Mouse (Mus musculus): Measurements from ENCODE around the gene Olig1. TPM values are rescaled to one million over a fixed set of nuclear protein-coding genes. Genes with fewer than 3 reads are reported as not detected.
A peak's percentile ranks its signal among the peaks of the same experiment; 100 is the strongest.

Olig1 gene
- polyA plus RNA-seq, 1 experiment from 2014 or later: 93.4 TPM

DNA sequence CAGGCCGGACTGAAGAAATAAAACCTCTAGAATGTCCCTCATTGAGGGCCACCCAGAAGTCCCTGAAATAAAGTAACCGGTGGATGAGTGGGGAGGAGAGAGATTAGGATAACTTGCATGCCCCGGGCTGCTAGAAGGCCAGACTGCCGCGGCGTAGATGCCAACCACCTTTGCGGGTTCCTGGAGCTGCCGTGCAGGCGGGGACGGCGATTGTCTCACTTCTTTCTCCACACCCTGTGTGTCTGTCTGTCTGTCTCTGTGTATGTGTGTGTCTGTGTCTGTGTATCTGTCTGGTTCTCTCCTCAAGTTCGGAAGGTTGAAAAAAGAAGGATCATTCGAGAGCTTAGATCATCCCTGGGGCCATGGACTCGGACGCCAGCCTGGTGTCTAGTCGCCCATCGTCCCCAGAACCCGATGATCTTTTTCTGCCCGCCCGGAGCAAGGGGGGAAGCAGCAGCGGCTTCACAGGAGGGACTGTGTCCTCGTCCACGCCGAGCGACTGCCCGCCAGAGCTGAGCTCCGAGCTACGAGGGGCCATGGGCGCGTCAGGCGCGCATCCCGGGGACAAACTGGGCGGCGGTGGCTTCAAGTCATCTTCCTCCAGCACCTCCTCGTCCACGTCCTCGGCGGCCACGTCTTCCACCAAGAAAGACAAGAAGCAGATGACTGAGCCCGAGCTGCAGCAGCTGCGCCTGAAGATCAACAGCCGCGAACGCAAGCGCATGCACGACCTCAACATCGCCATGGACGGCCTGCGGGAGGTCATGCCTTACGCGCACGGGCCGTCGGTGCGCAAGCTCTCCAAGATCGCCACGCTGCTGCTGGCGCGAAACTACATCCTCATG, 43.3 kb upstream of the Olig1 start:
- H3K9me3 ChIP-seq (ENCODE audit: control insufficient read depth, low read length): no peaks in the 10 kb centered on the region
- H3K27me3 ChIP-seq (ENCODE audit: control insufficient read depth, insufficient read depth, low read length): peaks cover 97% of the 10 kb centered on the region
- ATAC-seq (ENCODE audit: low FRiP score) (no peak), DNase-seq (ENCODE audit: low spot score) (no peak)
- peak overlapping the region; percentile 35 for H3K4me2 ChIP-seq (replicated peaks)
- peak overlapping the region; percentile 25 for H3K4me3 ChIP-seq (replicated peaks; ENCODE audit: low read length)
- peaks cover 7% of the 10 kb centered on the region; the same call in 1 of the 2 replicates for H3K4me1 ChIP-seq (replicated peaks; ENCODE audit: control insufficient read depth, insufficient read depth, low read length)
- H3K36me3 ChIP-seq (replicated peaks; ENCODE audit: control insufficient read depth, insufficient read depth): no peaks in the 10 kb centered on the region
- H3K27ac ChIP-seq: no peak overlapping the region
- WGBS: under 1% methylated on average over 60 of the region's 60 CpGs
- H3K9ac ChIP-seq: peak overlapping the region; percentile 14; the same call in 1 of the 2 replicates

DNA sequence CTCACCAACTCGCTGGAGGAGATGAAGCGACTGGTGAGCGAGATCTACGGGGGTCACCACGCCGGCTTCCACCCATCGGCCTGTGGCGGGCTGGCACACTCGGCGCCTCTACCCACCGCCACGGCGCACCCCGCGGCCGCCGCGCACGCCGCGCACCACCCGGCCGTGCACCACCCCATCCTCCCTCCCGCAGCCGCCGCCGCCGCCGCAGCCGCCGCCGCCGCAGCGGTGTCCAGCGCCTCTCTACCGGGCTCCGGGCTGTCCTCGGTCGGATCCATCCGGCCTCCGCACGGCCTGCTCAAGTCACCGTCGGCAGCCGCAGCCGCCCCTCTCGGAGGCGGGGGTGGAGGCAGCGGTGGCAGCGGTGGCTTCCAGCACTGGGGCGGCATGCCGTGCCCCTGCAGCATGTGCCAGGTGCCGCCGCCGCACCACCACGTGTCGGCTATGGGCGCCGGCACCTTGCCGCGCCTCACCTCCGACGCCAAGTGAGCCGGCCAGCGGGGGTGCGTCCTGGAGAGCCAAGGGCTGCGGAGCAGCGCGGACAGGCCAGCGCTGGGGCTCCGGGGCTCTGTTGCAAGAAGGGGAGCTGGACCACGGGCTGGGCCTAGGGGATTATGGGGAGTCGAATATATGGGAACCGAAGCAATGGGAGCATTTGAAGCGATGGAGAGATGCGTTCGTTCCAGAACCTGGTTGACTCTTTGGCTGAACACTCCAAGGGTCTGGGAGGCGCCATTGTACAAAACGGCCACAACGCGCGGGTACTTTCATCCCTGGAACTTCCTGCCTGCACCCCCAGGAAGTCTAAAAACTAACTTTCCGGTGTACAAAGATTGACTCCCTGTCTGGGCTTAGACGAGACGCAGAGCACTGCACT, 42.5 kb upstream of the Olig1 start:
- H3K9ac ChIP-seq: peak overlapping the region; percentile 14; the same call in 1 of the 2 replicates
- no peak overlapping the region for H3K27ac ChIP-seq
- peak overlapping the region; percentile 35 for H3K4me2 ChIP-seq (replicated peaks)
- ATAC-seq (ENCODE audit: low FRiP score): no peak
- peaks cover 97% of the 10 kb centered on the region for H3K27me3 ChIP-seq (ENCODE audit: control insufficient read depth, insufficient read depth, low read length)
- no peaks in the 10 kb centered on the region for H3K9me3 ChIP-seq (ENCODE audit: control insufficient read depth, low read length)
- H3K4me3 ChIP-seq (replicated peaks; ENCODE audit: low read length): peak overlapping the region; percentile 25
- peaks cover 7% of the 10 kb centered on the region; the same call in 1 of the 2 replicates for H3K4me1 ChIP-seq (replicated peaks; ENCODE audit: control insufficient read depth, insufficient read depth, low read length)
- DNase-seq (ENCODE audit: low spot score): no peak
- WGBS: 1% methylated on average over 80 of the region's 85 CpGs
- H3K36me3 ChIP-seq (replicated peaks; ENCODE audit: control insufficient read depth, insufficient read depth): no peaks in the 10 kb centered on the region

DNA sequence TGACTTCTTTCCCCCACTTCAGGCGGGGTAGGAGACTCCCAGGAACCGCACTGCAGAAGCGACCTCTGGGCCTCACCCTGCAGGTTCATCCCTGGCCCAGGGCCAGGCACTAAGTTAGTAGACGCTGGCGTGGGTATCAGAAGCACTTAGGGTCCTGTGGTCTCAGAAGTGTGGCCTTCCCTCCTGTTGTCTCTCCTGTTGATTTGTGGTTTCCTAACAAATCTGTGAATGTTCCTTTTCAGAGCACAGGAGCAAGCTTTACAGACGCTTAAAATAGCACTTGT, 41.9 kb upstream of the Olig1 start:
- Histone ChIP-seq H3K9ac (no peak overlapping the region), H3K4me2 (replicated peaks) (no peak overlapping the region), H3K36me3 (replicated peaks; ENCODE audit: control insufficient read depth, insufficient read depth) (no peaks in the 10 kb centered on the region), H3K27ac (no peak overlapping the region), H3K4me3 (replicated peaks; ENCODE audit: low read length) (peak overlapping the region; percentile 25), H3K9me3 (ENCODE audit: control insufficient read depth, low read length) (no peaks in the 10 kb centered on the region), H3K4me1 (replicated peaks; ENCODE audit: control insufficient read depth, insufficient read depth, low read length) (peaks cover 7% of the 10 kb centered on the region; the same call in 1 of the 2 replicates), H3K27me3 (ENCODE audit: control insufficient read depth, insufficient read depth, low read length) (peaks cover 97% of the 10 kb centered on the region)
- WGBS: under 1% methylated on average over 6 of the region's 6 CpGs
- no peak for ATAC-seq (ENCODE audit: low FRiP score)
- DNase-seq (ENCODE audit: low spot score): no peak

DNA sequence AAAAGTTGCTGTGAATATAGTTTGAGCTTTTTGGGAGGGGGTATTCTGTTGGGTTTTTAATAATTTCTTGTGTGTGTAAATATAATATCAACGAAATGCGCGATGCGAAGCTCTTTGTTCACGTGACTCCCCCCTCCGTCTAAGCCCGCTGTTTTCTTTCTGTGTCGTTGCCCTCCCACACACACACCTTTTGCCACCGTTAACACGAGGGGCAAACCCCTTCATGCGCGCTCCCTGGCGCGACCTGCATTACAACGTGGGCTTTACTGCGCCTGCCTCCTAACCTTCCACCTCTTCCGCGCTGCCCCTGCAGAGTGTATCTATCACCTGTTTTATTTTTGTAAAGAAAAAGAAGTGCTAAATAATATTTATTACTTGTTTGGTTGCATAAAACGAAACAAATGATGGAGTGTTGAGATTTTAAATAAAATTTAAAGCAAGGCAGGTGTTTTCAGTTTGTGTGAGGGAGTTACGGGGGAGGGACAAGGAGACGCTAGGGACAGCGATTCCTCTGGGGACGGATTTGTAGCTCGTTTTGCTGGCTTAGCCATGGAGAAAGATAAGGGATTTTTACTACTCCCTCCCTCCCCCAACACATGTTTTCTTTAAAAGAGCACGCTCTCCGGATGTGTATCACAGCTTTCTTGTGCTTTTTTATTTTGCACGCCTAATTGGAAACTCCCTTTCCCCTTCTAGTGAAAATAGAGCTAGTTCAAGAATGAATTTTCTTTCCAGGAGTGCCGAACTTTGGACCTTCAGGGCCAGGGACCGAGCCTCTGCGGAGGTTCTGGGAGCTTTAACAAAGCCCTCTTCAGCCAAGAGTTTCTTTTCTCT, 41.1 kb upstream of the Olig1 start:
- no peaks in the 10 kb centered on the region for H3K36me3 ChIP-seq (replicated peaks; ENCODE audit: control insufficient read depth, insufficient read depth)
- WGBS: 1% methylated on average over 30 of the region's 30 CpGs
- H3K4me3 ChIP-seq (replicated peaks; ENCODE audit: low read length): peak overlapping the region; percentile 25; the same call in 1 of the 2 replicates
- no peak overlapping the region for H3K27ac ChIP-seq
- DNase-seq (ENCODE audit: low spot score): no peak
- no peak for ATAC-seq (ENCODE audit: low FRiP score)
- no peak overlapping the region for H3K4me2 ChIP-seq (replicated peaks)
- no peak overlapping the region for H3K9ac ChIP-seq
- peaks cover 7% of the 10 kb centered on the region; the same call in 1 of the 2 replicates for H3K4me1 ChIP-seq (replicated peaks; ENCODE audit: control insufficient read depth, insufficient read depth, low read length)
- H3K27me3 ChIP-seq (ENCODE audit: control insufficient read depth, insufficient read depth, low read length): peaks cover 98% of the 10 kb centered on the region
- H3K9me3 ChIP-seq (ENCODE audit: control insufficient read depth, low read length): no peaks in the 10 kb centered on the region

DNA sequence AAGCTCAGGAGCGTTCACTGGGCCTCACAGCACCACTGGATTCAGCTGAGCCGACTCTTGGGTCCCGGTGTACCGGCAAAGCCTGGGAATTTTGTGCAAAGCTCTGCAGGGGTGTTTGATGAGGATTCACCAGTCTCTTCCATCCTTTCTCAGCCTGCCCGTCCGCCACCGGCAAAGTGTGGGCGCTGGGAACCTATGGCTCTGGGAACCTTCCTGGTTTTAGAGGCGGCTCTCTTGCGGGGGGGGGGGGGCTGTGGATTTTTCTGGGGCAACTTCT, 40.6 kb upstream of the Olig1 start:
- Histone ChIP-seq H3K27me3 (ENCODE audit: control insufficient read depth, insufficient read depth, low read length) (peaks cover 98% of the 10 kb centered on the region), H3K9me3 (ENCODE audit: control insufficient read depth, low read length) (no peaks in the 10 kb centered on the region), H3K4me2 (replicated peaks) (no peak overlapping the region), H3K9ac (no peak overlapping the region), H3K4me3 (replicated peaks; ENCODE audit: low read length) (0 out of 2 replicates have a peak overlapping the region, but pooled peaks have one; percentile 3), H3K36me3 (replicated peaks; ENCODE audit: control insufficient read depth, insufficient read depth) (no peaks in the 10 kb centered on the region), H3K27ac (no peak overlapping the region), H3K4me1 (replicated peaks; ENCODE audit: control insufficient read depth, insufficient read depth, low read length) (peaks cover 7% of the 10 kb centered on the region; the same call in 1 of the 2 replicates)
- 2% methylated on average over 10 of the region's 10 CpGs for WGBS
- ATAC-seq (ENCODE audit: low FRiP score): no peak
- DNase-seq (ENCODE audit: low spot score): no peak

DNA sequence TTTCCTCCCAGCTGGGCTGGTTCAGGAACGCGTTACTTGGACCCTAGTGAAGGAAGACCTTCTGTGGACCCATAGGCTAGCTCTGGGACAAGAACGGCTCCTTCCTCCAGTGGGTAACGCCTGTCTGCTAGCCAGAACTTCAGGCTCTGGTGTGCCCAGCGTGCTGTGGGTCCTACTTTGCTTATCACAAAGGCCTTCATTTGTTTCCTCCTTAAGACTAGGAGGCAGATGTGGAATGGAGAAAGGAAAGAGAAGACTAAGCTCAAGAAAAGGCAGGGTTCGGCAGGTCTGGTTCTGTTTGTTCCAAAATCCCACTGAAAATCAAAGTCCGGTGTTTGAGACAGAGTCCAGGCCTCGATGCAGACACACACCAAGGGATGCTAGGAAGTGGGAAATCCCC, 39.9 kb upstream of the Olig1 start:
- ATAC-seq (ENCODE audit: low FRiP score): no peak
- 9% methylated on average over 8 of the region's 8 CpGs for WGBS

DNA sequence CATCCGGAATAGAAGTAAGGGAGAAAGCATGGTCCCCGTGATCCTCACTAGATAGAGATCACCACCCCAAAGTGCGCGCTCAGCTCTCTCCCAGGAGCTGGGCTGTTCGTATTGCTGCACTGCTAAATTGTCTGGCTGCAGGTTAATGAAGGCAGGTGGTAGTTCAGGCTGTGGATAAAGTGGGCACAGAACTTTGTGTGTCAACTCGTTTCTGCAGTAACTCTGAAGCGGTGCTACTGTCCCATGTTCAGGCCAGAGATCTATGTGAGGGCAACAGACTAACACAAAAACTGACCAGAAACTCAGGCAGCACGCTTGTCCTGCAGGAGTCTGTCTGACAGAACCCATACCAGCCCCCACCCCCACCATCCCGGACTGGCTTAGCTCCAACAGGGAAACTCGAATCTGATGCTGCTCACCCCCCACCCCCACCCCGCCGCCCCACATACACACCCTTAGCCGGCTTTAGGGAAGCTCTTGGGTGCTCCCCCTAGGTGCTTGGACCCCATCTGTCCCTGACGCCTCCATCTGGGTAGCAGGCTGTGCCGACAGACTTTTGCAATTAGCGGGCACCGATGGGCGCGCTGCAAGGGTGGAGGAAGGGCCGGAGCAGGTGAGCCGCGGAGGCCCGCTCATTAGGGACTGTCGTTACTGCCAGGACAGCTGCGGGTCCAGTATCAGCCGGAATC, 37.6 kb upstream of the Olig1 start:
- DNase-seq (ENCODE audit: low spot score): no peak
- Histone ChIP-seq H3K4me2 (replicated peaks) (no peak overlapping the region), H3K9ac (no peak overlapping the region), H3K36me3 (replicated peaks; ENCODE audit: control insufficient read depth, insufficient read depth) (no peaks in the 10 kb centered on the region), H3K4me1 (replicated peaks; ENCODE audit: control insufficient read depth, insufficient read depth, low read length) (no peaks in the 10 kb centered on the region), H3K27me3 (ENCODE audit: control insufficient read depth, insufficient read depth, low read length) (peaks cover 99% of the 10 kb centered on the region), H3K27ac (no peak overlapping the region), H3K9me3 (ENCODE audit: control insufficient read depth, low read length) (no peaks in the 10 kb centered on the region), H3K4me3 (replicated peaks; ENCODE audit: low read length) (no peak overlapping the region)
- ATAC-seq (ENCODE audit: low FRiP score): 0 out of 2 replicates have a peak, but pooled peaks have one; percentile 4
- WGBS: 3% methylated on average over 26 of the region's 26 CpGs

More for the DNA sequence above, 39.9 kb upstream of the Olig1 start:
- Histone ChIP-seq H3K27me3 (ENCODE audit: control insufficient read depth, insufficient read depth, low read length) (peaks cover 98% of the 10 kb centered on the region), H3K9ac (no peak overlapping the region), H3K36me3 (replicated peaks; ENCODE audit: control insufficient read depth, insufficient read depth) (no peaks in the 10 kb centered on the region), H3K4me3 (replicated peaks; ENCODE audit: low read length) (no peak overlapping the region), H3K9me3 (ENCODE audit: control insufficient read depth, low read length) (no peaks in the 10 kb centered on the region), H3K4me2 (replicated peaks) (no peak overlapping the region), H3K27ac (no peak overlapping the region), H3K4me1 (replicated peaks; ENCODE audit: control insufficient read depth, insufficient read depth, low read length) (peaks cover 7% of the 10 kb centered on the region; the same call in 1 of the 2 replicates)
- DNase-seq (ENCODE audit: low spot score): no peak

DNA sequence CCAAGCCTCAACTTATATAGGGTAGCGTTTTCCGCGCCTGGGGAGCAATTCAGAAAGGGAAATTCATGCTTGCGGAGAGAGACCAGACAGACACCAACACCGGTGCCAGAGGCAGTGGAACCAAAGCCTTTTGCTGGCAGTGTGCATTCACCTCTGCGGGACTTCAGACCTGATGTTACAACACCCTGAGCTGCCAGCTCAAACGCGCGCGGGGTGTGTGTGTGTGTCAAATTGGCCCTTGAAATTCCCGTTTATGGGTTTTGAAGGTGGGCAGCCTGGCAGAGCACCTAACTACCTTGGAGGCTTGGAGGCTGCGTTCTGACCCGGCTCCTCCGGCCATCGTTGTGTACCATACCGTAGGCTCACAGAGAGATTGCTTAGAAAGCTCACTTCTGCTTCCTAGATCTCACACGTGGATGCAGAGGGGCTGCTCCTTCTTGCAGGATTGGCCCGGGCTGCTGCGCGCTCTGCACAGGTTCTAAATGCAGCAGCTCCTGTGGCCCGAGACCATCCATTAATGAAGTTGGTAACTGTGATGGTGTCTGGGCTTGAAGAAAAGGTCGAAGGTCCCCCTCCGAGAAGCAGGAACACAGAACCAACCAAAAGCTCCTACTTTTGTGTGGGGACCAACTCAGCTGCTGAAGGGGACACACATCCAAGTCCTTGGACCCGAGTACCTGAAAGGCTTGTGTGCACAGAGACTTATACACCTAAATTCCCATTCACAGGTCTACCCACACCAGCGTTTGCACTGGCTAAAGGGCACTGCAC, 36.9 kb upstream of the Olig1 start:
- Histone ChIP-seq H3K27ac (no peak overlapping the region), H3K27me3 (ENCODE audit: control insufficient read depth, insufficient read depth, low read length) (peaks cover 99% of the 10 kb centered on the region), H3K9me3 (ENCODE audit: control insufficient read depth, low read length) (no peaks in the 10 kb centered on the region), H3K36me3 (replicated peaks; ENCODE audit: control insufficient read depth, insufficient read depth) (no peaks in the 10 kb centered on the region), H3K4me2 (replicated peaks) (no peak overlapping the region), H3K4me1 (replicated peaks; ENCODE audit: control insufficient read depth, insufficient read depth, low read length) (no peaks in the 10 kb centered on the region), H3K4me3 (replicated peaks; ENCODE audit: low read length) (no peak overlapping the region), H3K9ac (no peak overlapping the region)
- 2% methylated on average over 25 of the region's 25 CpGs for WGBS
- no peak for DNase-seq (ENCODE audit: low spot score)
- peak; percentile 18; the same call in 1 of the 2 replicates for ATAC-seq (ENCODE audit: low FRiP score)
